21 mouse cellular contexts compared by ENCODE assay signal in the genomic region with DNA sequence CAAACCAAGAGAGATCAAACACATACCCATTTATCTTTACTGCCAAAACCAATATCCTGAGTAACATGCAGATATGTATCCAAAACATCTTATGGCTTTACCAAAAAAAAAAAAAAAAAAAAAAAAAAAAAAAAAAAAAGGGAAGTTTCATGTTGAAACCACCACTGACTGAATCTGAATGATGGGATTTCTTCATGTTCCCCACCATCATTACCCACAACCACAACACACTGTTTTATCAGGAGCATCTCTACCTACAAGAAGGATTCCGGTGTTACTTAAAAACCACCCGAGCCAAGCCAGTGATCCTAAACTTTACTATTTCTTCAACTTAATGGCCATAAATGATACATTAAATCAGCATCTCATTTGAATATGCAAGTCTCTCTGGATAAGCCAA.
A peak's percentile ranks its signal among the peaks of the same experiment; 100 is the strongest.
DNase-seq lines count a peak whose midpoint lies in the region; ATAC-seq and TF ChIP-seq lines count a peak whose summit lies in the region.
"Had no signal": no experiment of that assay in that cellular context is flagged by ENCODE, and none has a peak within 500 bp of the region (broad histone marks: within the 10 kb centered on the region; RNA-seq: fewer than 3 reads in every experiment).

No protein-coding gene starts in this region.

- H3K9ac ChIP-seq in ES-E14 (ENCODE audit: insufficient read depth, low read depth, low read length, poor library complexity, severe bottlenecking) = no peak overlapping the region

- no peak overlapping the region for H3K27ac ChIP-seq in ES-E14 (ENCODE audit: insufficient read depth, low read depth, low read length, poor library complexity, severe bottlenecking)

- H3K36me3 ChIP-seq in ES-E14 (ENCODE audit: control insufficient read depth, insufficient read depth, low read length, poor library complexity, severe bottlenecking) = no peaks in the 10 kb centered on the region
- H3K36me3 ChIP-seq: G1E had no signal

- H3K4me3 ChIP-seq in ES-E14 (ENCODE audit: insufficient read depth in 1 of 2, low read depth in 1 of 2, low read length in 2 of 2, poor library complexity in 1 of 2, severe bottlenecking in 1 of 2) = no peak overlapping the region

- 0 out of 2 replicates have a peak, but pooled peaks have one; percentile 22 for ATAC-seq in common myeloid progenitor, adult 5-6 weeks (replicated peaks; ENCODE audit: low read depth, poor library complexity, severe bottlenecking)
- ATAC-seq in granulocyte monocyte progenitor cell, adult 5-6 weeks (replicated peaks; ENCODE audit: poor library complexity, severe bottlenecking) = peak; percentile 53; the same call in 1 of the 2 replicates
- ATAC-seq: activated CD4-positive, CD25-positive, alpha-beta regulatory T cell, adult 4 months; CD4-positive, CD25-positive, alpha-beta regulatory T cell, adult 4 months; Patski had no signal

- H3K9me3 ChIP-seq in ES-E14 (ENCODE audit: control insufficient read depth, insufficient read depth, low read depth, low read length) = no peaks in the 10 kb centered on the region

- in situ Hi-C loops in ES-E14 (cut with MboI; ENCODE audit: low sequenced_read_pairs in 2 of 2, unreplicated experiment in 2 of 2) = no loop called here

- H3K4me1 ChIP-seq in ES-E14 (ENCODE audit: control insufficient read depth in 2 of 2, insufficient read depth in 2 of 2, low read length in 2 of 2, poor library complexity in 1 of 2) = peaks cover 0 to 2% of the 10 kb centered on the region in 2 experiments; a peak in 1 of 4 replicates

- no peak for DNase-seq in ES-E14 (ENCODE audit: low read depth, low spot score)
- no peak for DNase-seq in layer of hippocampus, postnatal 25 days (ENCODE audit: extremely low spot score in 1 of 2, low spot score in 1 of 2)
- DNase-seq in right cerebral cortex, postnatal 14 days = no peak
- DNase-seq in layer of hippocampus, adult 11-12 months (ENCODE audit: low spot score) = no peak
- DNase-seq: adrenal gland, adult 2 months; adrenal gland, adult 8-10 months; adrenal gland, postnatal 10 days; adrenal gland, postnatal 14 days; adrenal gland, postnatal 25 days; adrenal gland, postnatal 36 days; B cell, adult 2 months; cerebellum, adult 11 months; cerebellum, adult 11-12 months; cerebellum, adult 18-20 months; cerebellum, adult 2 months had no signal

TF ChIP-seq in ES-E14, 5 proteins besides CTCF, POLR2A, EP300 and RAD21:
- TF ChIP-seq MAFK (IDR thresholded peaks at IDR 0.05; ENCODE audit: insufficient read depth, low read depth, low read length) = no peak
- TF ChIP-seq ZNF384 (IDR thresholded peaks at IDR 0.05; ENCODE audit: low read depth, low read length) = 0 out of 2 replicates have a peak, but pooled peaks have one; percentile 53
